Mouse (Mus musculus): ENCODE results near the gene Gmpr2. TPM values are rescaled to one million over a fixed set of nuclear protein-coding genes. Genes with fewer than 3 reads are reported as not detected.

Gmpr2 gene
- total and polyA plus RNA-seq, 3 experiments, result 24.7 to 40.5 (median 30.8) TPM

DNA sequence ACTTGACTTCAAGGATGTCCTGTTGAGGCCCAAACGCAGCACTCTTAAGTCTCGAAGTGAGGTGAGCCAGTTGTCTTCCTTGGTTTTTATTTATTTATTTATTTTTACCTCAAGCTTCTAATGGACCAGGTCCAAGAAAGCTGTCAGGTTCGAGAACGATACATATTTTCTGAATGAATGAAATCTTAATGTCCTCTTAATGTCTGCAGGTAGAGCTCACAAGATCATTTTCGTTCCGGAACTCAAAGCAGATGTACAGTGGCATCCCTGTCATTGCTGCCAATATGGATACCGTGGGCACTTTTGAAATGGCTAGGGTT, 960 bp downstream of the Gmpr2 start:
- Histone ChIP-seq H3K36me3 (replicated peaks) (peaks cover 61% of the 10 kb centered on the region), H3K9me3 (replicated peaks) (no peaks in the 10 kb centered on the region), H3K4me1 (ENCODE audit: insufficient read depth, low read depth, low read length) (peaks cover 41% of the 10 kb centered on the region), H3K27me3 (ENCODE audit: insufficient read depth, low read length) (no peaks in the 10 kb centered on the region), H3K4me3 (ENCODE audit: low read depth, low read length) (peak overlapping the region; percentile 76)
- TF ChIP-seq GATA2 (IDR thresholded peaks at IDR 0.05; ENCODE audit: borderline replicate concordance, low read depth, low read length) (no peak), GATA1 (IDR thresholded peaks at IDR 0.05; ENCODE audit: borderline replicate concordance, low read length) (no peak), POLR2AphosphoS5 (IDR thresholded peaks at IDR 0.05; ENCODE audit: insufficient replicate concordance, low read depth, low read length) (no peak), CTCF (IDR thresholded peaks at IDR 0.05; ENCODE audit: low read depth, low read length) (no peak), TAL1 (conservative IDR thresholded peaks at IDR 0.05; ENCODE audit: low read depth, low read length) (no peak)
- DNase-seq (ENCODE audit: low spot score) (no peak), ATAC-seq (ENCODE audit: extremely low read depth, insufficient number of reproducible peaks, low FRiP score, poor library complexity, severe bottlenecking) (no peak)

DNA sequence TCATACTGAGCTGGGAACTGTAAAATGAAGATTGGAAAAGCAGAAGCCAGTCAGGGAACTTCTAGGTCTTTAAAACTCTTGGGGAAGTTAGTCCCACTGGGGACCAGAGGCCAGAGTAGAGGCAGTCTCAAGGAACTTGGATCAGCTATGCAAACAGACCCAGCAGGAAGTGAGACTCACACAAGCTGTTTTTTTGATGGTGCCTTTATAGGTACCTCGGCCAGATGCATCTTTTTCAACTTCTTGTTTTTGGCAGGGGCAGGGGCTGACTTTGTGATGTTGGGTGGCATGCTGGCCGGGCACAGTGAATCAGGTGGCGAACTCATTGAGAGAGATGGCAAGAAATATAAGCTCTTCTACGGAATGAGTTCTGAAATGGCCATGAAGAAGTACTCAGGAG, 5.9 kb downstream of the Gmpr2 start:
- Histone ChIP-seq H3K36me3 (replicated peaks) (peaks cover 69% of the 10 kb centered on the region), H3K9me3 (replicated peaks) (no peaks in the 10 kb centered on the region), H3K4me3 (ENCODE audit: low read depth, low read length) (no peak overlapping the region), H3K4me1 (ENCODE audit: insufficient read depth, low read depth, low read length) (peaks cover 45% of the 10 kb centered on the region), H3K27me3 (ENCODE audit: insufficient read depth, low read length) (no peaks in the 10 kb centered on the region)
- DNase-seq (ENCODE audit: low spot score), result no peak
- no peak for ATAC-seq (ENCODE audit: extremely low read depth, insufficient number of reproducible peaks, low FRiP score, poor library complexity, severe bottlenecking)
- no peak for TF ChIP-seq GATA1 (IDR thresholded peaks at IDR 0.05; ENCODE audit: borderline replicate concordance, low read length)

DNA sequence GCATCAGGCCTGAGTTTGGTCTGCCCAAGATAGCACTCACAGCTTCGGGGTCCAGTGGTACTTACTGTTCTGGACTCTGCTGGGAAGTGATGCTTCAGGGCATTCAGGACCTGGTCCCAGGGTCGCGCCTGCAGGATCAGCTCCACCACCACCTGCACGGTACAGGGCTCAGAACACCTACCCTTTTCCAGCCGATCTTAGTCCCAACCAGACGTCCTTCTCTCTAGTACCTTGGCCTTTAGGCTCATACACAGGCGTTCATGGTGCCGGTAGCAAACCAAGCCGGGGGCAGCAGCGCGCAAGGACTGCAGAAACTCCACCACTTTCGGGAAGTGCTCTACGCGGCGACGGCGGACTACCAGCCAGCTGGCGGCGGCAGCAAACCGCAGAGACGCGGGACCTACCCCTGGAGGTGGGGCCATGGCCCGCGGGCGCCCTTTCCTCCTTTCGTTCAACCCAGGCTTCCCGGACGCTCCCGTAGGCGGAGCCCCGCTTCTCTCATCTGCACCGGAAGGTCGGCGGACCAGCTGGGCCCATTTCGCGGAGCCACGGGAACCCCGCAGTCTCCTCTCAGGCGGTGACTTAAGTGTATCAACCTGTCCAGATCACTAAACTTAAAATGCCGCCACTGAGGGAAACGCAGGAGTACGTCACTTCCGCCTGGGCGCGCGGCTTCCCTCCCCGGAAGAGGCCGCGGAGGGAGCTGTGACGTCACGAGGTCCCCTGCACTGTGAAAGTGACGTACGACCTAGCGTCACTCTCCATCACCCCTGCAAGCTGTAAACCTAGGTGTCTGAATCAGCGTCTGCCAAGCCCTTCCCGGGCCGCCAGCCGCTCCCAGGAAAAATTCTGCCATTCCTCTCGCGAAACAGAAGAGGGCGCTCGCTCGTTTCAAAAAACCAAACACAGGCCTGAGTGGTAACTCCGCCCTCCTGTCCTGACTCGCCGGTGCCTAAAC, 9.7 kb downstream of the Gmpr2 start, which contains the start of gene Tinf2:
TSS of gene Tinf2 (minus strand) at position 661 of the 958 bp plus-strand sequence.
- ATAC-seq (ENCODE audit: extremely low read depth, insufficient number of reproducible peaks, low FRiP score, poor library complexity, severe bottlenecking), result peak; percentile 95
- peak within 1 kb of the TSS; percentile 87 for H3K4me3 ChIP-seq (ENCODE audit: low read depth, low read length)
- TF ChIP-seq TAL1 (conservative IDR thresholded peaks at IDR 0.05; ENCODE audit: low read depth, low read length) (no peak), CTCF (IDR thresholded peaks at IDR 0.05; ENCODE audit: low read depth, low read length) (no peak), GATA2 (IDR thresholded peaks at IDR 0.05; ENCODE audit: borderline replicate concordance, low read depth, low read length) (no peak), POLR2AphosphoS5 (IDR thresholded peaks at IDR 0.05; ENCODE audit: insufficient replicate concordance, low read depth, low read length) (no peak), GATA1 (IDR thresholded peaks at IDR 0.05; ENCODE audit: borderline replicate concordance, low read length) (no peak)
- DNase-seq (ENCODE audit: low spot score), result peak; percentile 88
- H3K4me1 ChIP-seq (ENCODE audit: insufficient read depth, low read depth, low read length), result peaks cover 34% of the 10 kb centered on the region
- H3K36me3 ChIP-seq (replicated peaks), result peaks cover 47% of the 10 kb centered on the region
- no peaks in the 10 kb centered on the region for H3K27me3 ChIP-seq (ENCODE audit: insufficient read depth, low read length)
- H3K9me3 ChIP-seq (replicated peaks), result no peaks in the 10 kb centered on the region

DNA sequence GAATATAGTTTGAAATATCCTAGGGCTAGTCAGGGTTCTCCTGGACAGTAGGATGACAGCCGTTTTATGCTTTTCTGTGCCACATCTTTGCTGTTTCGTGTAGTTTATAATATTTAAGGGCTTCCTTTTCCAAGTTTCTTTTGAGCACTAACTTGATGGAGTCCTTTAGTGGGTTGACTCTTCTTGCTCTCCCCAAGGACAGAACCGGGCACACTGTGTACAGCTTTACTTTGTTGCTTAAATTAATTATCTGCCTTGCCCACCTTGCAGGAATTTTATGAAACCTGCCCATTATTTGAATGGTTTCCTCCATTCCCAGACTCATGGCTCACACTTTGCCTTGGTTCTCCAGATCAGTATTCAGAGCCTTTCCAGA, 10.4 kb downstream of the Gmpr2 start:
- Histone ChIP-seq H3K9me3 (replicated peaks) (no peaks in the 10 kb centered on the region), H3K4me3 (ENCODE audit: low read depth, low read length) (peak overlapping the region; percentile 87), H3K36me3 (replicated peaks) (peaks cover 40% of the 10 kb centered on the region), H3K4me1 (ENCODE audit: insufficient read depth, low read depth, low read length) (peaks cover 34% of the 10 kb centered on the region), H3K27me3 (ENCODE audit: insufficient read depth, low read length) (0 out of 2 replicates have a peak, but pooled peaks cover 3% of the 10 kb centered on the region)
- no peak for TF ChIP-seq POLR2AphosphoS5 (IDR thresholded peaks at IDR 0.05; ENCODE audit: insufficient replicate concordance, low read depth, low read length)
- no peak for TF ChIP-seq TAL1 (conservative IDR thresholded peaks at IDR 0.05; ENCODE audit: low read depth, low read length)
- TF ChIP-seq GATA2 (IDR thresholded peaks at IDR 0.05; ENCODE audit: borderline replicate concordance, low read depth, low read length), result no peak
- TF ChIP-seq CTCF (IDR thresholded peaks at IDR 0.05; ENCODE audit: low read depth, low read length), result no peak
- no peak for TF ChIP-seq GATA1 (IDR thresholded peaks at IDR 0.05; ENCODE audit: borderline replicate concordance, low read length)
- DNase-seq (ENCODE audit: low spot score) (no peak), ATAC-seq (ENCODE audit: extremely low read depth, insufficient number of reproducible peaks, low FRiP score, poor library complexity, severe bottlenecking) (no peak)

DNA sequence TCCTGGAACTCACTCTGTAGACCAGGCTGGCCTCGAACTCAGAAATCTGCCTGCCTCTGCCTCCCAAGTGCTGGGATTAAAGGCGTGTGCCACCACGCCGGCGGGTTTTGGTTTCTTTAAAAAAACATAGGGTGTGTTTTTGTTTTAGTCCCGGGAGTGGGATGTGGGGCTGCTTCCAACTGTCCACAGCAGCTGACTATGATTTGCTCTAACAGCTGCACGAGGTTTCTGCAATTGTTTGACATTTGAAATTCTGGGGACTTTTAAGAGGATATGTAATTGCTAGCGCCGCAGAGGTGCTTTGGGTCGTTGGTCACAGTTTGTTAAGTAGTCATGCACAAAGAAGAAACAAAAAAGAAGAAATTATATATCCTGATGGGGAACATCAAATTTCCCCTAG, 17.7 kb downstream of the Gmpr2 start:
- H3K9me3 ChIP-seq (replicated peaks), result peaks cover 6% of the 10 kb centered on the region; the same call in 1 of the 2 replicates
- DNase-seq (ENCODE audit: low spot score) (no peak), ATAC-seq (ENCODE audit: extremely low read depth, insufficient number of reproducible peaks, low FRiP score, poor library complexity, severe bottlenecking) (no peak)
- H3K4me1 ChIP-seq (ENCODE audit: insufficient read depth, low read depth, low read length), result peaks cover 2% of the 10 kb centered on the region; the same call in 1 of the 2 replicates
- no peak for TF ChIP-seq GATA2 (IDR thresholded peaks at IDR 0.05; ENCODE audit: borderline replicate concordance, low read depth, low read length)
- peaks cover 7% of the 10 kb centered on the region; the same call in 1 of the 2 replicates for H3K27me3 ChIP-seq (ENCODE audit: insufficient read depth, low read length)
- H3K36me3 ChIP-seq (replicated peaks), result no peaks in the 10 kb centered on the region
- H3K4me3 ChIP-seq (ENCODE audit: low read depth, low read length), result no peak overlapping the region

DNA sequence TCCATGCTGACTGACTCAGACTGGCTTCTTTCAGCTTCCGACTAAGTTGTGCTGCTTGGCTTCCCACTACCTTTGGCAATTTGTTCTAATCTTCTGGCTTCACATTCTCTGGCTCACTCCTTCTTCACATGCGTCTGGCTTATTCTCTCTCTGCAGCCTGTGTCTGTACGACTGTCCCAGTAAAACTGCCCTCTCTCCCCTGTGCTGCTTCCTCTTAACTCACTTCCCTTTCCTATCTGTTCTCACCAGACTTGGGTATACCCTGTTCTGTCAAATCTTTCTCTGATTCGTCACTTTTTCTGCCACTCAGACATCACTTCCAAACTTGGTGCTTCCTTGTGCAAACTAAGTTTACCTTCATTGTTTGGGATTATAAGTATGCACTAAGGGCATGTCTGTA, 25.5 kb downstream of the Gmpr2 start:
- peak overlapping the region; percentile 55 for H3K4me3 ChIP-seq (ENCODE audit: low read depth, low read length)
- H3K27me3 ChIP-seq (ENCODE audit: insufficient read depth, low read length), result no peaks in the 10 kb centered on the region
- peaks cover 26% of the 10 kb centered on the region for H3K4me1 ChIP-seq (ENCODE audit: insufficient read depth, low read depth, low read length)
- TF ChIP-seq POLR2AphosphoS5 (IDR thresholded peaks at IDR 0.05; ENCODE audit: insufficient replicate concordance, low read depth, low read length) (no peak), GATA1 (IDR thresholded peaks at IDR 0.05; ENCODE audit: borderline replicate concordance, low read length) (no peak), CTCF (IDR thresholded peaks at IDR 0.05; ENCODE audit: low read depth, low read length) (no peak), GATA2 (IDR thresholded peaks at IDR 0.05; ENCODE audit: borderline replicate concordance, low read depth, low read length) (no peak), TAL1 (conservative IDR thresholded peaks at IDR 0.05; ENCODE audit: low read depth, low read length) (no peak)
- ATAC-seq (ENCODE audit: extremely low read depth, insufficient number of reproducible peaks, low FRiP score, poor library complexity, severe bottlenecking) (peak; percentile 49), DNase-seq (ENCODE audit: low spot score) (peak; percentile 45)
- peaks cover 29% of the 10 kb centered on the region for H3K36me3 ChIP-seq (replicated peaks)
- peaks cover 10% of the 10 kb centered on the region for H3K9me3 ChIP-seq (replicated peaks)

Data from G1E (cell line).